Mouse (Mus musculus): Measurements from ENCODE around the gene Incenp.

- TF ChIP-seq MAX (IDR thresholded peaks at IDR 0.05) (no peak), CTCF (IDR thresholded peaks at IDR 0.05; ENCODE audit: control insufficient read depth, insufficient read depth, insufficient read length) (no peak), FOSL1 (IDR thresholded peaks at IDR 0.05; ENCODE audit: insufficient read depth, low read length, poor library complexity, severe bottlenecking) (no peak), MYOG (IDR thresholded peaks at IDR 0.05; ENCODE audit: control insufficient read depth, extremely low read depth, insufficient read length) (no peak), CEBPB (IDR thresholded peaks at IDR 0.05; ENCODE audit: low read depth) (no peak)
Observed at GRCm38 (mm10) chr19:9896067-9896466, 3.3 kb downstream of the Incenp start.
